Mouse (Mus musculus) small intestine, adult 2 months (tissue): ENCODE results near the gene Vegfd. TPM values are rescaled to one million over a fixed set of nuclear protein-coding genes. Genes with fewer than 3 reads are reported as not detected.

ENCODE experiments used
- H3K27ac ChIP-seq: fragments of 200-500 bp; 2 replicates; pipeline ENCODE4 v1.5.1; 2012; ENCODE audit warnings: low read depth, low read length, control low read depth, inconsistent platforms; ENCODE audit not compliant: insufficient read depth
- H3K27me3 ChIP-seq: fragments of 200-500 bp; 2 replicates; pipeline ENCODE4 v1.6.1; 2012; ENCODE audit warnings: mild to moderate bottlenecking, moderate library complexity, low read length, inconsistent platforms; ENCODE audit not compliant: control insufficient read depth, insufficient read depth
- H3K36me3 ChIP-seq: fragments of 200-500 bp; 2 replicates; pipeline ENCODE4 v1.6.1; 2012; ENCODE audit warnings: mild to moderate bottlenecking, low read length, control low read depth, inconsistent platforms; ENCODE audit not compliant: control insufficient read depth, insufficient read depth
- H3K4me1 ChIP-seq: fragments of 200-500 bp; 2 replicates; pipeline ENCODE4 v1.6.1; 2012; ENCODE audit warnings: low read length, inconsistent platforms, mixed read lengths; ENCODE audit not compliant: control insufficient read depth, insufficient read depth, insufficient read length
- H3K4me3 ChIP-seq: fragments of 200-500 bp; 2 replicates; pipeline ENCODE4 v1.5.1; 2012; ENCODE audit warnings: low read depth, mild to moderate bottlenecking, control low read depth, inconsistent platforms, low read length, moderate library complexity
- CTCF ChIP-seq: fragments of 200-500 bp; IDR thresholded peaks from 2 replicates; pipeline ENCODE4 v1.5.1; 2012; ENCODE audit warnings: low read depth, mild to moderate bottlenecking, control low read depth, inconsistent platforms, low read length, moderate library complexity, mixed read lengths; ENCODE audit not compliant: insufficient replicate concordance, insufficient read length; ENCODE audit errors: extremely low read depth
- POLR2A ChIP-seq: fragments of 200-500 bp; IDR thresholded peaks from 2 replicates; pipeline ENCODE4 v1.6.1; 2012; ENCODE audit warnings: low read depth, mild to moderate bottlenecking, control low read depth, inconsistent platforms, low read length, moderate library complexity
- WGBS: fragments of 180-500 bp; shearing (Covaris S2); methylation state at CpG from one replicate; pipeline ENCODE4 v1.1.7; 2018; 5-methylcytosine and 5-hydroxymethylcytosine counted together
- polyA plus RNA-seq: library from polyadenylated mRNA; depleted of rRNA; stranded (reverse); fragments of >200 nt; gene quantifications from 2 replicates; pipeline ENCODE4 v1.2.3, GENCODE M21; 2012

Vegfd gene
- polyA plus RNA-seq, 1 experiment = 0.46 TPM

DNA sequence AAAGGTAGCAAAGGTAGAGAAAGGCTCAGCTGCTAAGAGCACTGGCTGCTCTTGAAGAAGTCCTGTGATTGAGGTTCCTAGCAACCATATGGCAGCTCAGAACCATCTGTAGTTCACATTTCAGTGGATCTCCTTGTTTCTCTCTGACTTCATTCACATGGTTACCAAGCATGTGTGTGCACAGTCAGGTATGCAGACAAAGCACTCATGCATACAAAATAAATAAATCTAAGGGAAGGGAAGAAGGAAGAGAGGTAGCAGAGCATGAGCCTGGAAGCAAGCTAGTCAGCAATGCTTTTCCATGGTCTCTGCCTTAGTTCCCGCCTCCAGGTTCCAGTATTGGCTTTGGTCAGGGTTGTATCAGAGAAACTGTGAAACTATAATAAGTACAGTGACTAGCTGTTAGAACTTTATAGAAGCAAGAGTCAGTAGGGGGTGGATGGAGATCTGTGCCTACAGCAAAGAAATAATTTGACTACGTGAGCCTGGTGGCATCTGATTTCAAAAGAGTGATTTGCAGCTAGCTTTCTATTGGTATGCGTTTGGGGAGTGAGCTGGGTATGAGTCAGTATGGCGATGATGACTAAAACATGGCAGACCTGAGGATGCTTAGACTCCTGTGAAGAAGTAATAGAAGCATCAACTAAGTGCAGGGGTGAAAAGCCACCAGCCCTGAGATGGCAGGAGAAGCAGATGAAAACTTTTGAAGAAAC is 7.9 kb upstream of the Vegfd start:
- Histone ChIP-seq H3K36me3 (no peaks in the 10 kb centered on the region), H3K27me3 (no peaks in the 10 kb centered on the region), H3K4me3 (no peak overlapping the region), H3K27ac (no peak overlapping the region), H3K4me1 (no peaks in the 10 kb centered on the region)
- WGBS = 87% methylated on average over 4 of the region's 4 CpGs
- TF ChIP-seq POLR2A (no peak), CTCF (no peak)

- no peak overlapping the region for H3K4me3 ChIP-seq
- WGBS = 70% methylated on average over 3 of the region's 3 CpGs
- no peak overlapping the region for H3K27ac ChIP-seq
- H3K36me3 ChIP-seq = no peaks in the 10 kb centered on the region
- H3K4me1 ChIP-seq = no peaks in the 10 kb centered on the region
- no peaks in the 10 kb centered on the region for H3K27me3 ChIP-seq
- no peak for TF ChIP-seq POLR2A
- TF ChIP-seq CTCF = no peak
These were observed 2.6 kb upstream of the Vegfd start for GRCm38 (mm10) chrX:164370576-164370975.

GRCm38 (mm10) chrX:164374586-164374985 is 1.4 kb downstream of the Vegfd start:
- Histone ChIP-seq H3K27ac (no peak overlapping the region), H3K4me3 (no peak overlapping the region), H3K27me3 (no peaks in the 10 kb centered on the region), H3K4me1 (no peaks in the 10 kb centered on the region), H3K36me3 (no peaks in the 10 kb centered on the region)
- TF ChIP-seq CTCF = no peak
- no peak for TF ChIP-seq POLR2A
- WGBS = 39% methylated on average over 5 of the region's 5 CpGs

DNA sequence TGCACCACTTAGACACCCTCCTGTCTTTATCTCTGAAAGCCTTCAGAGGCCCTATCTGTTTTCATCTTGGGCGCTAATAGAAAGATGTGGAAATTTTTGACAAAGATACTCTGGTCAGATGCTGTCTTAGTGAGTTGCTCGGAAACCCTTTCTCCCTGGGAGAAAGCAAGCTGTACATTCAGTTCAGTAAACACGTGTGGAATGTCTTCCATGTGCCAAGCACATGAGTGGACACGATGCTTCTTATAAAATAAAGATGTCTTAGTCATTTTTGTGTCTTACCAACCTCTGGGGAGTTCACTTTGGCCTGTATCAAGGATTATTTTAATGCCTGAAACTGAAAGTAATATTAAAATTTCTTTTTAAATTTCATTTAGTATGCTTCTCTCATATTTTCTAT is 6.5 kb downstream of the Vegfd start:
- no peak overlapping the region for H3K27ac ChIP-seq
- WGBS = 78% methylated on average over 4 of the region's 4 CpGs
- H3K4me3 ChIP-seq = no peak overlapping the region
- no peaks in the 10 kb centered on the region for H3K27me3 ChIP-seq
- no peaks in the 10 kb centered on the region for H3K36me3 ChIP-seq
- H3K4me1 ChIP-seq = 0 out of 2 replicates have a peak, but pooled peaks cover 4% of the 10 kb centered on the region
- TF ChIP-seq CTCF (no peak), POLR2A (no peak)

- peak overlapping the region; percentile 49 for H3K4me3 ChIP-seq
- H3K36me3 ChIP-seq = no peaks in the 10 kb centered on the region
- TF ChIP-seq CTCF (no peak), POLR2A (no peak)
- no peaks in the 10 kb centered on the region for H3K27me3 ChIP-seq
- WGBS = 9% methylated on average over 24 of the region's 33 CpGs
- no peak overlapping the region for H3K27ac ChIP-seq
- 0 out of 2 replicates have a peak, but pooled peaks cover 4% of the 10 kb centered on the region for H3K4me1 ChIP-seq
These were observed 8.6 kb downstream of the Vegfd start for GRCm38 (mm10) chrX:164381618-164382408.

DNA sequence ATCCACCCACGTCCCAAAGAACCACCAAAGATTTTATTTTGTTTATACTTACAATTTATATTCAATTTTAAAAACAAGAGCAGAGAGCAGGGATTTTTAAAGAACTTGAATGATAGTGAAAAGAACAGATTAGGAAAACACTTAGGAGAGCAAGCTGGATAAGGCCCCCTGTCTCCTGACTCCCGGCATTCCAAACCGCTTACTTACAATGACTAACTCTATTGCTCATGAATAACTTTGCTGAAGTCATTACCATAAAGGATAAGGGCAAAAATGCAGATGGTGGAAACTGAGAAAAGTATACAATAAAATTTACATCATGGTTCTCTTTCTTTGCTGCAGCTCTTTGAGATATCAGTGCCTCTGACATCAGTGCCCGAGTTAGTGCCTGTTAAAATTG is 20.9 kb downstream of the Vegfd start:
- 80% methylated on average over 4 of the region's 4 CpGs for WGBS
- TF ChIP-seq POLR2A (no peak), CTCF (no peak)
- H3K27me3 ChIP-seq = no peaks in the 10 kb centered on the region

GRCm38 (mm10) chrX:164398456-164398855 is 25.3 kb downstream of the Vegfd start:
- TF ChIP-seq POLR2A (no peak), CTCF (no peak)
- Histone ChIP-seq H3K27me3 (no peaks in the 10 kb centered on the region), H3K4me1 (no peaks in the 10 kb centered on the region), H3K36me3 (no peaks in the 10 kb centered on the region), H3K27ac (no peak overlapping the region), H3K4me3 (no peak overlapping the region)
- 51% methylated on average over 3 of the region's 3 CpGs for WGBS

More for the DNA sequence above, 20.9 kb downstream of the Vegfd start:
- Histone ChIP-seq H3K4me3 (no peak overlapping the region), H3K4me1 (no peaks in the 10 kb centered on the region), H3K27ac (no peak overlapping the region), H3K36me3 (no peaks in the 10 kb centered on the region)
